Mouse (Mus musculus) lung, postnatal 4 days (tissue): Measurements from ENCODE around the gene Hoxd1.

Source experiments
- DNase-seq, 2 experiments: peaks; one replicate each; pipeline ENCODE4 v3.0.0; 2021

The Hoxd1 gene

GRCm38 (mm10) chr2:74762522-74763244 lies at the start of gene Hoxd1:
TSS of gene Hoxd1 (plus strand) at chr2:74762980.
- peak in 1 of 2 experiments; percentile 44 for DNase-seq

- DNase-seq: no peak
These were observed 49.3 kb upstream of the Hoxd1 start for GRCm38 (mm10) chr2:74713239-74714150.

- no peak for DNase-seq
These were observed 48.5 kb upstream of the Hoxd1 start for GRCm38 (mm10) chr2:74714156-74714789.

GRCm38 (mm10) chr2:74714881-74715280 lies 47.9 kb upstream of the Hoxd1 start:
- no peak for DNase-seq

- DNase-seq: peak; percentile 85 to 91
These were observed 47.1 kb upstream of the Hoxd1 start for GRCm38 (mm10) chr2:74715504-74716241.

GRCm38 (mm10) chr2:74720384-74720783 lies 42.4 kb upstream of the Hoxd1 start:
- no peak for DNase-seq

GRCm38 (mm10) chr2:74720955-74721491 lies 41.8 kb upstream of the Hoxd1 start:
- no peak for DNase-seq

GRCm38 (mm10) chr2:74721882-74722281 lies 40.9 kb upstream of the Hoxd1 start:
- DNase-seq: no peak

GRCm38 (mm10) chr2:74722949-74723348 lies 39.8 kb upstream of the Hoxd1 start:
- DNase-seq: no peak

GRCm38 (mm10) chr2:74724244-74725015 lies 38.4 kb upstream of the Hoxd1 start:
- no peak for DNase-seq

- DNase-seq: no peak
These were observed 37.6 kb upstream of the Hoxd1 start for GRCm38 (mm10) chr2:74725171-74725570.

- DNase-seq: no peak
These were observed 36.2 kb upstream of the Hoxd1 start, which contains the start of gene Gm28230 for GRCm38 (mm10) chr2:74726551-74726950. TSS of gene Gm28230 (plus strand) at chr2:74726728.

- DNase-seq: no peak
These were observed 35.7 kb upstream of the Hoxd1 start for GRCm38 (mm10) chr2:74726973-74727639.

GRCm38 (mm10) chr2:74727640-74728302 lies 35.0 kb upstream of the Hoxd1 start:
- DNase-seq: no peak

GRCm38 (mm10) chr2:74728303-74728680 lies 34.5 kb upstream of the Hoxd1 start:
- DNase-seq: no peak

- DNase-seq: no peak
These were observed 32.4 kb upstream of the Hoxd1 start for GRCm38 (mm10) chr2:74730331-74730730.

- no peak for DNase-seq
These were observed 31.7 kb upstream of the Hoxd1 start for GRCm38 (mm10) chr2:74731055-74731454.

- no peak for DNase-seq
These were observed 30.8 kb upstream of the Hoxd1 start for GRCm38 (mm10) chr2:74731799-74732512.

GRCm38 (mm10) chr2:74732513-74733316 lies 30.1 kb upstream of the Hoxd1 start:
- no peak for DNase-seq
